Mouse (Mus musculus): Measurements from ENCODE around the gene Creb3l4.

The Creb3l4 gene

GRCm38 (mm10) chr3:90194759-90195158 lies 48.6 kb downstream of the Creb3l4 start:
- DNase-seq (ENCODE audit: low read depth, low spot score), result no peak

- no peak for DNase-seq (ENCODE audit: low read depth, low spot score)
Observed at GRCm38 (mm10) chr3:90190859-90191510, 52.3 kb downstream of the Creb3l4 start.
